Mouse (Mus musculus): Measurements from ENCODE around the gene Mark2. TPM values are rescaled to one million over a fixed set of nuclear protein-coding genes. Genes with fewer than 3 reads are reported as not detected.

Mark2 gene
- polyA plus RNA-seq, 1 experiment from 2014 or later: 44.7 TPM

DNA sequence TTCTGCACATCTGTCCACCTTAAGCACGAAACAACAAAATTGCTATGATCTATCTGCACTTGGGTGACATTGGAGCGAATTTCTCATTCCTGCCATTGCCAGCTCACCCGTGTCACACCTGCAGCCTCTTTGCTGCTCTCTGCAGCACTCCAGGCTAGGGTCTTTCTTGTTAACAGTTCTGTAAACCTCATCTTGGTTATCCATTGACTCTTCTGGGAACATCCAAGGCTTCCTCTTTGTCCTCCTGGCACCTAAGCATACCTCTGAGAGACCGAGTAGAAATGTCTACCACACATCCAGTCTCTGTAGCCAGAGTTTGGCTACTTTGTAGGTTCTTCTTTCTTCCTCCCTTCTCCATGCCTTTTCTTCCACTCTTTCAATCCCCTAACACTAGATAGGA is 45.7 kb downstream of the Mark2 start:
- H3K4me3 ChIP-seq (ENCODE audit: low read depth, low read length): no peak overlapping the region
- DNase-seq (ENCODE audit: low spot score) (no peak), ATAC-seq (ENCODE audit: low FRiP score, low TSS enrichment) (no peak)
- H3K4me1 ChIP-seq (replicated peaks; ENCODE audit: control insufficient read depth, insufficient read depth): peaks cover 4% of the 10 kb centered on the region
- H3K36me3 ChIP-seq (ENCODE audit: control insufficient read depth, insufficient read depth, low read length): no peaks in the 10 kb centered on the region; the same call in 1 of the 2 replicates
- peak overlapping the region; percentile 91 for H3K27ac ChIP-seq (replicated peaks)
- H3K9me3 ChIP-seq (ENCODE audit: control insufficient read depth, low read length): no peaks in the 10 kb centered on the region
- TF ChIP-seq CTCF (IDR thresholded peaks at IDR 0.05; ENCODE audit: low read depth) (no peak), EP300 (optimal IDR thresholded peaks at IDR 0.05) (no peak)
- H3K4me2 ChIP-seq (replicated peaks; ENCODE audit: low read depth): no peak overlapping the region
- 74% methylated on average over 4 of the region's 4 CpGs for WGBS
- no peaks in the 10 kb centered on the region for H3K27me3 ChIP-seq (ENCODE audit: control insufficient read depth, insufficient read depth, low read length)
- H3K9ac ChIP-seq (ENCODE audit: low read length): no peak overlapping the region

GRCm38 (mm10) chr19:7295071-7295658 is 46.5 kb downstream of the Mark2 start:
- peak overlapping the region; percentile 12 for H3K4me3 ChIP-seq (ENCODE audit: low read depth, low read length)
- ATAC-seq (ENCODE audit: low FRiP score, low TSS enrichment) (peak; percentile 89), DNase-seq (ENCODE audit: low spot score) (peak; percentile 82)
- H3K9me3 ChIP-seq (ENCODE audit: control insufficient read depth, low read length): no peaks in the 10 kb centered on the region
- H3K36me3 ChIP-seq (ENCODE audit: control insufficient read depth, insufficient read depth, low read length): no peaks in the 10 kb centered on the region; the same call in 1 of the 2 replicates
- WGBS: 40% methylated on average over 14 of the region's 15 CpGs
- H3K9ac ChIP-seq (ENCODE audit: low read length): peak overlapping the region; percentile 54
- peak overlapping the region; percentile 91 for H3K27ac ChIP-seq (replicated peaks)
- peaks cover 4% of the 10 kb centered on the region for H3K4me1 ChIP-seq (replicated peaks; ENCODE audit: control insufficient read depth, insufficient read depth)
- no peaks in the 10 kb centered on the region for H3K27me3 ChIP-seq (ENCODE audit: control insufficient read depth, insufficient read depth, low read length)
- H3K4me2 ChIP-seq (replicated peaks; ENCODE audit: low read depth): peak overlapping the region; percentile 51
- TF ChIP-seq CTCF (IDR thresholded peaks at IDR 0.05; ENCODE audit: low read depth) (no peak), EP300 (optimal IDR thresholded peaks at IDR 0.05) (no peak)

GRCm38 (mm10) chr19:7294098-7294876 is 47.4 kb downstream of the Mark2 start:
- H3K27me3 ChIP-seq (ENCODE audit: control insufficient read depth, insufficient read depth, low read length): no peaks in the 10 kb centered on the region
- TF ChIP-seq CTCF (IDR thresholded peaks at IDR 0.05; ENCODE audit: low read depth) (no peak), EP300 (optimal IDR thresholded peaks at IDR 0.05) (no peak)
- H3K9ac ChIP-seq (ENCODE audit: low read length): peak overlapping the region; percentile 54; the same call in 1 of the 2 replicates
- H3K9me3 ChIP-seq (ENCODE audit: control insufficient read depth, low read length): no peaks in the 10 kb centered on the region
- peak overlapping the region; percentile 91 for H3K27ac ChIP-seq (replicated peaks)
- peak overlapping the region; percentile 12 for H3K4me3 ChIP-seq (ENCODE audit: low read depth, low read length)
- ATAC-seq (ENCODE audit: low FRiP score, low TSS enrichment) (peak; percentile 52), DNase-seq (ENCODE audit: low spot score) (peak; percentile 58)
- WGBS: 59% methylated on average over 8 of the region's 8 CpGs
- peaks cover 4% of the 10 kb centered on the region for H3K4me1 ChIP-seq (replicated peaks; ENCODE audit: control insufficient read depth, insufficient read depth)
- peak overlapping the region; percentile 51 for H3K4me2 ChIP-seq (replicated peaks; ENCODE audit: low read depth)
- H3K36me3 ChIP-seq (ENCODE audit: control insufficient read depth, insufficient read depth, low read length): no peaks in the 10 kb centered on the region; the same call in 1 of the 2 replicates

GRCm38 (mm10) chr19:7291958-7292709 is 49.5 kb downstream of the Mark2 start:
- DNase-seq (ENCODE audit: low spot score) (no peak), ATAC-seq (ENCODE audit: low FRiP score, low TSS enrichment) (no peak)
- peaks cover 4% of the 10 kb centered on the region for H3K4me1 ChIP-seq (replicated peaks; ENCODE audit: control insufficient read depth, insufficient read depth)
- H3K9ac ChIP-seq (ENCODE audit: low read length): no peak overlapping the region; the same call in 1 of the 2 replicates
- no peaks in the 10 kb centered on the region for H3K27me3 ChIP-seq (ENCODE audit: control insufficient read depth, insufficient read depth, low read length)
- no peak overlapping the region for H3K4me3 ChIP-seq (ENCODE audit: low read depth, low read length)
- no peak for TF ChIP-seq CTCF (IDR thresholded peaks at IDR 0.05; ENCODE audit: low read depth)
- no peak for TF ChIP-seq EP300 (optimal IDR thresholded peaks at IDR 0.05)
- H3K27ac ChIP-seq (replicated peaks): no peak overlapping the region
- H3K36me3 ChIP-seq (ENCODE audit: control insufficient read depth, insufficient read depth, low read length): peaks cover 5% of the 10 kb centered on the region; the same call in 1 of the 2 replicates
- no peak overlapping the region for H3K4me2 ChIP-seq (replicated peaks; ENCODE audit: low read depth)
- WGBS: 64% methylated on average over 7 of the region's 7 CpGs
- no peaks in the 10 kb centered on the region for H3K9me3 ChIP-seq (ENCODE audit: control insufficient read depth, low read length)

GRCm38 (mm10) chr19:7289767-7290166 is 51.9 kb downstream of the Mark2 start:
- Histone ChIP-seq H3K9me3 (ENCODE audit: control insufficient read depth, low read length) (no peaks in the 10 kb centered on the region), H3K4me3 (ENCODE audit: low read depth, low read length) (no peak overlapping the region), H3K36me3 (ENCODE audit: control insufficient read depth, insufficient read depth, low read length) (peaks cover 14% of the 10 kb centered on the region), H3K9ac (ENCODE audit: low read length) (no peak overlapping the region), H3K27ac (replicated peaks) (0 out of 2 replicates have a peak overlapping the region, but pooled peaks have one; percentile 18), H3K27me3 (ENCODE audit: control insufficient read depth, insufficient read depth, low read length) (no peaks in the 10 kb centered on the region), H3K4me2 (replicated peaks; ENCODE audit: low read depth) (no peak overlapping the region), H3K4me1 (replicated peaks; ENCODE audit: control insufficient read depth, insufficient read depth) (peaks cover 2% of the 10 kb centered on the region; the same call in 1 of the 2 replicates)
- TF ChIP-seq EP300 (optimal IDR thresholded peaks at IDR 0.05) (no peak), CTCF (IDR thresholded peaks at IDR 0.05; ENCODE audit: low read depth) (no peak)
- ATAC-seq (ENCODE audit: low FRiP score, low TSS enrichment): peak; percentile 60
- WGBS: 27% methylated on average over 2 of the region's 2 CpGs
- peak; percentile 64 for DNase-seq (ENCODE audit: low spot score)

Data from stomach, postnatal 0 days (tissue).